Mouse (Mus musculus): ENCODE data around the gene Synrg. TPM values are rescaled to one million over a fixed set of nuclear protein-coding genes. Genes with fewer than 3 reads are reported as not detected.

Gene Synrg
- 6.0 and 13.6 TPM in 2 replicates for polyA plus RNA-seq (2012; rRNA removed; ENCODE audit: low replicate concordance)

GRCm38 (mm10) chr11:83963991-83964921 lies at the start of gene Synrg:
TSS of gene Synrg (plus strand) at chr11:83964428.

GRCm38 (mm10) chr11:83941950-83942840 lies 22.0 kb upstream of the Synrg start, which contains the start of gene Ddx52:
TSS of gene Ddx52 (plus strand) at chr11:83942062.

GRCm38 (mm10) chr11:84069034-84069370 lies 104.8 kb downstream of the Synrg start, which contains the start of gene Dusp14:
TSS of gene Dusp14 (minus strand) at chr11:84069261.

Other genes starting within 250 kb of the Synrg start
- gene Wfdc21, start 217.5 kb upstream of the Synrg start, polyA plus RNA-seq (2012; rRNA removed; ENCODE audit: low replicate concordance): 2.8 TPM in 1 of 2 replicates, not detected in the other
- 14.0 and 15.5 TPM in 2 replicates for gene Heatr6, start 210.7 kb upstream of the Synrg start, polyA plus RNA-seq (2012; rRNA removed; ENCODE audit: low replicate concordance)
- 16.3 and 21.8 TPM in 2 replicates for gene Hnf1b, start 114.4 kb upstream of the Synrg start, polyA plus RNA-seq (2012; rRNA removed; ENCODE audit: low replicate concordance)
- gene Ddx52, start 22.4 kb upstream of the Synrg start, polyA plus RNA-seq (2012; rRNA removed; ENCODE audit: low replicate concordance): 0.63 and 0.82 TPM in 2 replicates
- 7.5 and 9.4 TPM in 2 replicates for gene Dusp14, start 104.8 kb downstream of the Synrg start, polyA plus RNA-seq (2012; rRNA removed; ENCODE audit: low replicate concordance)
- 0.79 and 1.7 TPM in 2 replicates for gene Tada2a, start 165.2 kb downstream of the Synrg start, polyA plus RNA-seq (2012; rRNA removed; ENCODE audit: low replicate concordance)
- 1.8 and 3.4 TPM in 2 replicates for gene Acaca, start 165.2 kb downstream of the Synrg start, polyA plus RNA-seq (2012; rRNA removed; ENCODE audit: low replicate concordance)
- 1.7 and 3.2 TPM in 2 replicates for gene Gm11437, start 203.0 kb downstream of the Synrg start, polyA plus RNA-seq (2012; rRNA removed; ENCODE audit: low replicate concordance)